Mouse (Mus musculus) activated CD4-positive, CD25-positive, alpha-beta regulatory T cell, adult 9 weeks (primary cell): ENCODE measurements around the gene Bola1. TPM values are rescaled to one million over a fixed set of nuclear protein-coding genes. Genes with fewer than 3 reads are reported as not detected.

Source experiments
- polyA plus RNA-seq: library from polyadenylated mRNA; unstranded; fragments of 100-300 nt; shearing (Covaris generic); gene quantifications from one replicate; pipeline ENCODE4 v1.2.1, GENCODE M21; 2017

Bola1 gene
- 28.8 TPM for polyA plus RNA-seq

GRCm38 (mm10) chr3:96219661-96220130, at the start of gene Bola1, which contains the start of gene Hist2h2ab:
Gene Bola1 (minus strand): TSS chr3:96219709.
Gene Hist2h2ab (plus strand): TSS chr3:96219865.

GRCm38 (mm10) chr3:96268051-96268775, 48.7 kb upstream of the Bola1 start, which contains the start of gene Hist2h3b:
Gene Hist2h3b (plus strand): TSS chr3:96268654.

GRCm38 (mm10) chr3:96262979-96263550, 43.6 kb upstream of the Bola1 start, which contains the start of gene Hist2h4:
Gene Hist2h4 (minus strand): TSS chr3:96263311.

GRCm38 (mm10) chr3:96246427-96246856, 26.9 kb upstream of the Bola1 start, which contains the start of gene Hist2h3c1:
Gene Hist2h3c1 (plus strand): TSS chr3:96246685.

GRCm38 (mm10) chr3:96245003-96245886, 25.7 kb upstream of the Bola1 start, which contains the start of gene Hist2h2aa1:
Gene Hist2h2aa1 (plus strand): TSS chr3:96245497.

GRCm38 (mm10) chr3:96239949-96240798, 20.7 kb upstream of the Bola1 start, which contains the start of gene Hist2h2aa2:
Gene Hist2h2aa2 (minus strand): TSS chr3:96240276.

GRCm38 (mm10) chr3:96238954-96239793, 19.7 kb upstream of the Bola1 start, which contains the start of gene Hist2h3c2:
Gene Hist2h3c2 (minus strand): TSS chr3:96239127.

GRCm38 (mm10) chr3:96220765-96221639, 1.5 kb upstream of the Bola1 start, which contains the start of the genes Hist2h2ac and Hist2h2be:
Gene Hist2h2ac (minus strand): TSS chr3:96220880.
Gene Hist2h2be (plus strand): TSS chr3:96221119.

GRCm38 (mm10) chr3:96180727-96181477, 38.6 kb downstream of the Bola1 start, which contains the start of gene Sv2a:
Gene Sv2a (plus strand): TSS chr3:96181151.

GRCm38 (mm10) chr3:96172197-96173178, 47.0 kb downstream of the Bola1 start, which contains the start of gene Sf3b4:
Gene Sf3b4 (plus strand): TSS chr3:96172332.

GRCm38 (mm10) chr3:96161869-96162840, 57.4 kb downstream of the Bola1 start, which contains the start of gene Mtmr11:
Gene Mtmr11 (plus strand): TSS chr3:96162004.

Other genes with a start within 250 kb of the Bola1 start
- gene Plekho1, start 223.7 kb downstream of the Bola1 start, polyA plus RNA-seq: 7.5 TPM
- gene Vps45, start 161.2 kb downstream of the Bola1 start, polyA plus RNA-seq: 28.0 TPM
- gene Otud7b, start 115.2 kb downstream of the Bola1 start, polyA plus RNA-seq: 27.2 TPM
- 2.9 TPM for gene Mtmr11, start 57.7 kb downstream of the Bola1 start, polyA plus RNA-seq
- 154 TPM for gene Sf3b4, start 47.4 kb downstream of the Bola1 start, polyA plus RNA-seq
- 1.9 TPM for gene Sv2a, start 38.6 kb downstream of the Bola1 start, polyA plus RNA-seq
- not detected for gene Hist2h2ab, start 156 bp upstream of the Bola1 start, polyA plus RNA-seq
- 7.6 TPM for gene Hist2h2ac, start 1.2 kb upstream of the Bola1 start, polyA plus RNA-seq
- gene Hist2h2be, start 1.4 kb upstream of the Bola1 start, polyA plus RNA-seq: 3.7 TPM
- gene Hist2h3c2, start 19.4 kb upstream of the Bola1 start, polyA plus RNA-seq: 0.53 TPM
- 45.7 TPM for gene Hist2h2aa2, start 20.6 kb upstream of the Bola1 start, polyA plus RNA-seq
- gene Hist2h2aa1, start 25.8 kb upstream of the Bola1 start, polyA plus RNA-seq: 0.62 TPM
- not detected for gene Hist2h3c1, start 27.0 kb upstream of the Bola1 start, polyA plus RNA-seq
- gene Hist2h4, start 43.6 kb upstream of the Bola1 start, polyA plus RNA-seq: 4.1 TPM
- gene Hist2h3b, start 48.9 kb upstream of the Bola1 start, polyA plus RNA-seq: not detected
- gene Hist2h2bb, start 50.0 kb upstream of the Bola1 start, polyA plus RNA-seq: 6.5 TPM
- 0.17 TPM for gene Fcgr1, start 74.3 kb upstream of the Bola1 start, polyA plus RNA-seq
- not detected for gene BC107364, start 232.6 kb upstream of the Bola1 start, polyA plus RNA-seq